Mouse (Mus musculus): Measurements from ENCODE around the gene Ripk3.

DNA sequence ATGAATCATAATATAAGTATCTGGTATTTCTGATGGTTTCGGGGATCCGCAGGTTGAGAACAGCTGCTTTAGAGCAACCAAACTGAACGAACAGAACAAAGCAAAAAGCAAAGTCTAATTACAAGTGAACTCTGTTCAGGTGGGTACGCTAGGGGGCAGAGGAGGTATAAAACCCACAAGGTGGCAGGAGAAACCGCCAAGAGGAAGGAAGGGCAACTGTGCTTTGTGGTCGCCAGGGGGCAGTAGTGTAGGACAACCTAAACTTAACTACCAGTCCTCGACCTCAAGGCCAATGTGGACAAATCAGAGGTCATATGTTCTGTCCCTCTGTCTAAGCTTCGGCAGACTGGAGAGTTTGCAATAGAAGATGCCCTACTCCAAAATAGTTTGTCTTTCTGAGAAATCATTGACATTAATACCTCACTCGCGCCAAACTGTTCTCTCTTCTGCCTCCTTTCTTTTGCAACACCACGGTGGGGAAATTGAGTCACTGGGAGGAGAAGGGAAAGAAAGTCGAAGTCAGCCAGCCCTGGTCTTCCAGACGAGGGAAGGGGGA lies 33.8 kb upstream of the Ripk3 start:
- TF ChIP-seq E2F4 (IDR thresholded peaks at IDR 0.05; ENCODE audit: insufficient read depth) = no peak
- no peak for TF ChIP-seq POLR2AphosphoS2 (IDR thresholded peaks at IDR 0.05; ENCODE audit: insufficient read length, low read depth)
- no peak for TF ChIP-seq POLR2A (IDR thresholded peaks at IDR 0.05; ENCODE audit: insufficient read length, low read depth)
- no peak for TF ChIP-seq MYOG (IDR thresholded peaks at IDR 0.05; ENCODE audit: control insufficient read depth in 1 of 3, insufficient read depth in 1 of 3, insufficient read length in 2 of 3, low read depth in 2 of 3)
- no peak for TF ChIP-seq TCF12 (IDR thresholded peaks at IDR 0.05; ENCODE audit: insufficient read depth, poor library complexity, severe bottlenecking)
- TF ChIP-seq MAX (IDR thresholded peaks at IDR 0.05; ENCODE audit: low read depth) = no peak
- no peak for TF ChIP-seq SRF (IDR thresholded peaks at IDR 0.05; ENCODE audit: control insufficient read depth, insufficient read length, low read depth)

Measured in myocyte (in vitro differentiated cells).